Mouse (Mus musculus) lung, adult 2 months (tissue): ENCODE results near the gene Lama5.

Source experiments
- CTCF ChIP-seq: fragments of 200-500 bp; IDR thresholded peaks from 2 replicates; pipeline ENCODE4 v1.5.1; 2011; ENCODE audit warnings: mild to moderate bottlenecking, low read length, control low read depth; ENCODE audit not compliant: insufficient read depth
- POLR2A ChIP-seq: fragments of 200-500 bp; IDR thresholded peaks from 2 replicates; pipeline ENCODE4 v1.6.1; 2011; ENCODE audit warnings: low read depth, mild to moderate bottlenecking, control low read depth, low read length, borderline replicate concordance; ENCODE audit errors: extremely low read depth

- TF ChIP-seq CTCF (no peak), POLR2A (no peak)
These were observed 40.9 kb downstream of the Lama5 start for GRCm38 (mm10) chr2:180184752-180185109.
